Mouse (Mus musculus) liver, postnatal 0 days (tissue): Measurements from ENCODE around the gene Nudt21.
A peak's percentile ranks its signal among the peaks of the same experiment; 100 is the strongest.

ENCODE experiments used
- CTCF ChIP-seq: sonication (generic); IDR thresholded peaks from 2 replicates; pipeline ENCODE4 v1.5.1; 2016; ENCODE audit warnings: antibody characterized with exemption, low read depth
- EP300 ChIP-seq: IDR thresholded peaks from 2 replicates; pipeline ENCODE4 v1.6.1; 2016; ENCODE audit warnings: antibody characterized with exemption, low read depth, mild to moderate bottlenecking

DNA sequence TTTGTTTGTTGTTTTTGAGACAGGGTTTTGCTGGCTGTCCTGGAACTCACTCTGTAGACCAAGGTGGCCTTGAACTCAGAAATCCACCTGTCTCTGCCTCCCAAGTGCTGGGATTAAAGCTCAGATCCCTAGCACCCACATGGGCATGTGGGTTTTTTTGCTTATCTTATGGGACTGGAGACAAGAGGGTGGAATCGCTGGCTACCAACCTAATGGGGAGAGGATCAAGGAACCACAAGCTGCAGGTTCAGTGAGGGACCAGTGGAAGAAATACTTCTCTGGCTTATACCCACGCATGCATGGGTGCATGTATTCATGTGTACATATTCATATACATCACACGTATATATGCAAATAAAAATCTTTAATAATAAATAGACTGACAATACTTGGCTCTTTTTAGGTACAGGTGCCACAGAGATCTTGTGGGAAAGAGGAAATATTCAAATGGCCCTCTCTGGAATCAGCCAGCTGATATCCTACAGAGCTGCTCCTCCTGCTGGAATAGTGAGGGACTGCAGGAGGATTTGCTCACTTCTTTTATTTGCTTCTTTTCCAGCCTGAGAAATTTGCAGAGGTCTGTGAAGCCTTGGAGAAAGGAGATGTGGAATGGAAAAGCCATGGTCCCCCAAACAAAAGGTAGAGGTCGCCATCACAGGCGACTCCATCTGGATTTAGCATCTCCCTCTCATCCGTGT, 20.5 kb upstream of the Nudt21 start:
- peak; percentile 86 for TF ChIP-seq CTCF
- TF ChIP-seq EP300: no peak
